Mouse (Mus musculus) midbrain, embryonic 15.5 days (tissue): ENCODE results near the gene Flot1. TPM values are rescaled to one million over a fixed set of nuclear protein-coding genes. Genes with fewer than 3 reads are reported as not detected.

Source experiments
- ATAC-seq: fragments of 200-750 bp; cut with Nextera tagmentation; replicated peaks from 2 replicates; pipeline ENCODE4 v1.8.0; 2017; ENCODE audit warnings: moderate TSS enrichment
- H3K27ac ChIP-seq: fragments of 300-500 bp; sonication (generic); 2 replicates; pipeline ENCODE4 v1.5.1; 2015; ENCODE audit warnings: mild to moderate bottlenecking, inconsistent platforms
- H3K27me3 ChIP-seq: fragments of 300-500 bp; sonication (generic); replicated peaks from 2 replicates; pipeline ENCODE4 v1.6.1; 2015; ENCODE audit warnings: inconsistent platforms
- H3K36me3 ChIP-seq: fragments of 300-500 bp; sonication (generic); replicated peaks from 2 replicates; pipeline ENCODE4 v1.6.1; 2015; ENCODE audit warnings: inconsistent platforms
- H3K4me1 ChIP-seq: fragments of 300-500 bp; sonication (generic); 2 replicates; pipeline ENCODE4 v1.6.1; 2015; ENCODE audit warnings: inconsistent platforms
- H3K4me2 ChIP-seq: fragments of 300-500 bp; sonication (generic); 2 replicates; pipeline ENCODE4 v1.6.1; 2015; ENCODE audit warnings: inconsistent platforms, mild to moderate bottlenecking, moderate library complexity
- H3K4me3 ChIP-seq: fragments of 300-500 bp; sonication (generic); 2 replicates; pipeline ENCODE4 v1.5.1; 2015; ENCODE audit warnings: mild to moderate bottlenecking, inconsistent platforms
- H3K9ac ChIP-seq: fragments of 300-500 bp; sonication (generic); 2 replicates; pipeline ENCODE4 v1.6.1; 2015; ENCODE audit warnings: mild to moderate bottlenecking, inconsistent platforms
- H3K9me3 ChIP-seq: fragments of 300-500 bp; sonication (generic); 2 replicates; pipeline ENCODE4 v1.6.1; 2016; ENCODE audit warnings: inconsistent platforms
- whole genome bisulfite sequencing: fragments of 180-500 bp; shearing (Covaris S2); methylation state at CpG from one replicate; pipeline ENCODE4 v1.1.7; 2015; ENCODE audit warnings: mixed read lengths; 5-methylcytosine and 5-hydroxymethylcytosine counted together
- microRNA-seq: library from miRNA; unstranded; fragments of <30 nt; microRNA quantifications from one replicate; pipeline ENCODE4, GENCODE M21; 2016
- polyA plus RNA-seq: library from polyadenylated mRNA; unstranded; fragments of >200 nt; fragmentation: Nextera tagmentation; extraction: Ambion mirVana; gene quantifications from 2 replicates; pipeline ENCODE4 v1.2.1, GENCODE M21; 2015

Gene Flot1
- polyA plus RNA-seq, 1 experiment from 2014 or later: 86.8 TPM

- no peak overlapping the region for H3K4me3 ChIP-seq
- ATAC-seq: no peak
- WGBS: 92% methylated on average over 6 of the region's 6 CpGs
These were observed 51.7 kb downstream of the Flot1 start for GRCm38 (mm10) chr17:35874721-35875120.

GRCm38 (mm10) chr17:35879245-35880057 lies 56.4 kb downstream of the Flot1 start, which contains the start of gene Dhx16:
Gene Dhx16, plus strand, starts transcription at chr17:35879819.
- H3K36me3 ChIP-seq: peaks cover 31% of the 10 kb centered on the region
- H3K4me2 ChIP-seq: peak within 1 kb of the TSS; percentile 75
- H3K27me3 ChIP-seq: no peaks in the 10 kb centered on the region
- H3K27ac ChIP-seq: peak within 1 kb of the TSS; percentile 83
- peak within 1 kb of the TSS; percentile 88 for H3K9ac ChIP-seq
- peak within 1 kb of the TSS; percentile 94 for H3K4me3 ChIP-seq
- 6% methylated on average over 66 of the region's 66 CpGs for WGBS
- peaks cover 16% of the 10 kb centered on the region for H3K4me1 ChIP-seq
- ATAC-seq: peak; percentile 90
- H3K9me3 ChIP-seq: no peaks in the 10 kb centered on the region

More at GRCm38 (mm10) chr17:35874721-35875120, 51.7 kb downstream of the Flot1 start:
- Histone ChIP-seq H3K9me3 (no peaks in the 10 kb centered on the region), H3K4me2 (no peak overlapping the region), H3K27me3 (no peaks in the 10 kb centered on the region), H3K4me1 (peaks cover 43% of the 10 kb centered on the region), H3K9ac (no peak overlapping the region), H3K27ac (no peak overlapping the region), H3K36me3 (peaks cover 13% of the 10 kb centered on the region; the same call in 1 of the 2 replicates)

Small RNA genes lying within 50 kb of the gene (microRNA-seq; reads per million reads assigned to microRNA genes)
- gene Gm28033: not detected

Other genes with a start within 250 kb of the Flot1 start
- not detected in 2 replicates for gene Sfta2, start 221.7 kb upstream of the Flot1 start, polyA plus RNA-seq
- not detected in 2 replicates for gene Gm9573, start 196.6 kb upstream of the Flot1 start, polyA plus RNA-seq
- gene Mucl3, start 179.5 kb upstream of the Flot1 start, polyA plus RNA-seq: not detected in 2 replicates
- 16.3 and 16.5 TPM in 2 replicates for gene Vars2, start 155.6 kb upstream of the Flot1 start, polyA plus RNA-seq
- 27.6 and 29.5 TPM in 2 replicates for gene Gtf2h4, start 149.5 kb upstream of the Flot1 start, polyA plus RNA-seq
- gene Ddr1, start 118.6 kb upstream of the Flot1 start, polyA plus RNA-seq: 107 and 118 TPM in 2 replicates
- gene Ier3, start 1.5 kb upstream of the Flot1 start, polyA plus RNA-seq: 9.7 and 9.9 TPM in 2 replicates
- gene Tubb5, start 15.1 kb downstream of the Flot1 start, polyA plus RNA-seq: 1,854 and 1,858 TPM in 2 replicates
- gene Mdc1, start 18.3 kb downstream of the Flot1 start, polyA plus RNA-seq: 9.0 and 10.7 TPM in 2 replicates
- 18.6 and 18.9 TPM in 2 replicates for gene Nrm, start 38.1 kb downstream of the Flot1 start, polyA plus RNA-seq
- 20.3 and 23.3 TPM in 2 replicates for gene Ppp1r18, start 42.4 kb downstream of the Flot1 start, polyA plus RNA-seq
- 36.3 and 40.4 TPM in 2 replicates for gene Dhx16, start 56.6 kb downstream of the Flot1 start, polyA plus RNA-seq
- gene 2310061I04Rik, start 74.2 kb downstream of the Flot1 start, polyA plus RNA-seq: 68.2 and 72.8 TPM in 2 replicates
- gene Atat1, start 86.8 kb downstream of the Flot1 start, polyA plus RNA-seq: 482 and 507 TPM in 2 replicates
- 49.3 and 54.2 TPM in 2 replicates for gene Mrps18b, start 93.2 kb downstream of the Flot1 start, polyA plus RNA-seq
- gene Ppp1r10, start 93.2 kb downstream of the Flot1 start, polyA plus RNA-seq: 47.1 and 47.8 TPM in 2 replicates
- gene Abcf1, start 146.5 kb downstream of the Flot1 start, polyA plus RNA-seq: 89.3 and 92.1 TPM in 2 replicates
- gene Gnl1, start 156.6 kb downstream of the Flot1 start, polyA plus RNA-seq: 62.6 and 64.8 TPM in 2 replicates
- gene Prr3, start 157.0 kb downstream of the Flot1 start, polyA plus RNA-seq: 99.3 and 102 TPM in 2 replicates
- 8.4 and 10.0 TPM in 2 replicates for gene H2-T24, start 197.3 kb downstream of the Flot1 start, polyA plus RNA-seq
- gene H2-T23, start 209.6 kb downstream of the Flot1 start, polyA plus RNA-seq: 5.5 and 6.6 TPM in 2 replicates
- 6.0 and 7.2 TPM in 2 replicates for gene H2-T22, start 219.5 kb downstream of the Flot1 start, polyA plus RNA-seq
- not detected in 2 replicates for gene Gm6034, start 219.7 kb downstream of the Flot1 start, polyA plus RNA-seq
- not detected in 2 replicates for gene Gm11127, start 235.1 kb downstream of the Flot1 start, polyA plus RNA-seq